Mouse (Mus musculus): ENCODE results near the gene Cdk5. TPM values are rescaled to one million over a fixed set of nuclear protein-coding genes. Genes with fewer than 3 reads are reported as not detected.

The Cdk5 gene
- polyA plus RNA-seq, 1 experiment from 2014 or later: 63.2 TPM

GRCm38 (mm10) chr5:24447624-24448298, 24.4 kb upstream of the Cdk5 start, which contains the start of gene Tmub1:
Gene Tmub1 (minus strand): TSS chr5:24447854.
- Histone ChIP-seq H3K27me3 (no peaks in the 10 kb centered on the region), H3K4me2 (replicated peaks) (peak within 1 kb of the TSS; percentile 82), H3K36me3 (peaks cover 9% of the 10 kb centered on the region; the same call in 1 of the 2 replicates), H3K9ac (peak within 1 kb of the TSS; percentile 65), H3K9me3 (no peaks in the 10 kb centered on the region), H3K4me1 (peaks cover 36% of the 10 kb centered on the region), H3K27ac (no peak within 1 kb of the TSS), H3K4me3 (peak within 1 kb of the TSS; percentile 70)
- 2% methylated on average over 34 of the region's 34 CpGs for WGBS
- ATAC-seq (ENCODE audit: insufficient number of reproducible peaks, insufficient read depth, low FRiP score, low TSS enrichment): peak; percentile 53

GRCm38 (mm10) chr5:24446630-24447029, 23.3 kb upstream of the Cdk5 start:
- H3K9me3 ChIP-seq: no peaks in the 10 kb centered on the region
- H3K9ac ChIP-seq: no peak overlapping the region
- H3K36me3 ChIP-seq: peaks cover 19% of the 10 kb centered on the region
- H3K27me3 ChIP-seq: no peaks in the 10 kb centered on the region
- 83% methylated on average over 7 of the region's 7 CpGs for WGBS
- H3K4me1 ChIP-seq: peaks cover 36% of the 10 kb centered on the region
- peak overlapping the region; percentile 82; the same call in 1 of the 2 replicates for H3K4me2 ChIP-seq (replicated peaks)
- H3K4me3 ChIP-seq: no peak overlapping the region; the same call in 1 of the 2 replicates
- H3K27ac ChIP-seq: no peak overlapping the region
- ATAC-seq (ENCODE audit: insufficient number of reproducible peaks, insufficient read depth, low FRiP score, low TSS enrichment): no peak

- Histone ChIP-seq H3K4me2 (replicated peaks) (peak overlapping the region; percentile 89), H3K9me3 (no peaks in the 10 kb centered on the region), H3K27me3 (no peaks in the 10 kb centered on the region), H3K36me3 (peaks cover 30% of the 10 kb centered on the region), H3K27ac (peak overlapping the region; percentile 91), H3K4me1 (peaks cover 30% of the 10 kb centered on the region), H3K4me3 (peak overlapping the region; percentile 88), H3K9ac (peak overlapping the region; percentile 90)
- WGBS: 55% methylated on average over 20 of the region's 20 CpGs
- ATAC-seq (ENCODE audit: insufficient number of reproducible peaks, insufficient read depth, low FRiP score, low TSS enrichment): no peak
Observed at GRCm38 (mm10) chr5:24445428-24446080, 22.2 kb upstream of the Cdk5 start.

- Histone ChIP-seq H3K9ac (peak within 1 kb of the TSS; percentile 90), H3K4me3 (peak within 1 kb of the TSS; percentile 88), H3K9me3 (no peaks in the 10 kb centered on the region), H3K27me3 (no peaks in the 10 kb centered on the region), H3K27ac (peak within 1 kb of the TSS; percentile 91), H3K4me2 (replicated peaks) (peak within 1 kb of the TSS; percentile 89), H3K4me1 (peaks cover 30% of the 10 kb centered on the region), H3K36me3 (peaks cover 37% of the 10 kb centered on the region)
- peak; percentile 72 for ATAC-seq (ENCODE audit: insufficient number of reproducible peaks, insufficient read depth, low FRiP score, low TSS enrichment)
- WGBS: under 1% methylated on average over 55 of the region's 60 CpGs
Observed at GRCm38 (mm10) chr5:24444746-24445427, 21.6 kb upstream of the Cdk5 start, which contains the start of gene Fastk. Gene Fastk (minus strand): TSS chr5:24445287.

GRCm38 (mm10) chr5:24443927-24444326, 20.6 kb upstream of the Cdk5 start:
- H3K4me1 ChIP-seq: peaks cover 30% of the 10 kb centered on the region
- H3K4me3 ChIP-seq: peak overlapping the region; percentile 88
- 85% methylated on average over 12 of the region's 12 CpGs for WGBS
- peak overlapping the region; percentile 90 for H3K9ac ChIP-seq
- ATAC-seq (ENCODE audit: insufficient number of reproducible peaks, insufficient read depth, low FRiP score, low TSS enrichment): no peak
- no peaks in the 10 kb centered on the region for H3K9me3 ChIP-seq
- H3K27ac ChIP-seq: no peak overlapping the region
- peak overlapping the region; percentile 89 for H3K4me2 ChIP-seq (replicated peaks)
- peaks cover 46% of the 10 kb centered on the region for H3K36me3 ChIP-seq
- H3K27me3 ChIP-seq: no peaks in the 10 kb centered on the region

- Histone ChIP-seq H3K27ac (no peak overlapping the region), H3K4me3 (no peak overlapping the region), H3K4me1 (peaks cover 30% of the 10 kb centered on the region), H3K9ac (no peak overlapping the region), H3K27me3 (no peaks in the 10 kb centered on the region), H3K36me3 (peaks cover 52% of the 10 kb centered on the region), H3K4me2 (replicated peaks) (no peak overlapping the region), H3K9me3 (no peaks in the 10 kb centered on the region)
- WGBS: 89% methylated on average over 7 of the region's 7 CpGs
- no peak for ATAC-seq (ENCODE audit: insufficient number of reproducible peaks, insufficient read depth, low FRiP score, low TSS enrichment)
Observed at GRCm38 (mm10) chr5:24443204-24443603, 19.9 kb upstream of the Cdk5 start.

GRCm38 (mm10) chr5:24442029-24442428, 18.7 kb upstream of the Cdk5 start:
- Histone ChIP-seq H3K4me1 (peaks cover 20% of the 10 kb centered on the region), H3K9me3 (no peaks in the 10 kb centered on the region), H3K27ac (no peak overlapping the region), H3K4me3 (no peak overlapping the region), H3K27me3 (no peaks in the 10 kb centered on the region), H3K36me3 (peaks cover 59% of the 10 kb centered on the region), H3K4me2 (replicated peaks) (no peak overlapping the region), H3K9ac (no peak overlapping the region)
- 81% methylated on average over 9 of the region's 9 CpGs for WGBS
- no peak for ATAC-seq (ENCODE audit: insufficient number of reproducible peaks, insufficient read depth, low FRiP score, low TSS enrichment)

GRCm38 (mm10) chr5:24441187-24441586, 17.9 kb upstream of the Cdk5 start:
- H3K4me1 ChIP-seq: peaks cover 17% of the 10 kb centered on the region
- H3K4me3 ChIP-seq: no peak overlapping the region
- H3K27me3 ChIP-seq: no peaks in the 10 kb centered on the region
- no peak for ATAC-seq (ENCODE audit: insufficient number of reproducible peaks, insufficient read depth, low FRiP score, low TSS enrichment)
- 92% methylated on average over 8 of the region's 8 CpGs for WGBS
- no peaks in the 10 kb centered on the region for H3K9me3 ChIP-seq
- no peak overlapping the region for H3K27ac ChIP-seq
- H3K4me2 ChIP-seq (replicated peaks): no peak overlapping the region
- H3K9ac ChIP-seq: no peak overlapping the region
- peaks cover 67% of the 10 kb centered on the region for H3K36me3 ChIP-seq

GRCm38 (mm10) chr5:24433993-24434392, 10.7 kb upstream of the Cdk5 start:
- ATAC-seq (ENCODE audit: insufficient number of reproducible peaks, insufficient read depth, low FRiP score, low TSS enrichment): no peak
- Histone ChIP-seq H3K9ac (no peak overlapping the region), H3K27me3 (no peaks in the 10 kb centered on the region), H3K27ac (no peak overlapping the region), H3K4me1 (peaks cover under 1% of the 10 kb centered on the region), H3K9me3 (no peaks in the 10 kb centered on the region), H3K4me2 (replicated peaks) (no peak overlapping the region), H3K4me3 (no peak overlapping the region), H3K36me3 (peaks cover 89% of the 10 kb centered on the region)
- 84% methylated on average over 8 of the region's 8 CpGs for whole genome bisulfite sequencing

- Histone ChIP-seq H3K36me3 (peaks cover 42% of the 10 kb centered on the region), H3K27me3 (no peaks in the 10 kb centered on the region), H3K4me3 (no peak overlapping the region), H3K4me1 (peaks cover 40% of the 10 kb centered on the region), H3K9ac (no peak overlapping the region), H3K9me3 (no peaks in the 10 kb centered on the region), H3K4me2 (replicated peaks) (peak overlapping the region; percentile 68), H3K27ac (no peak overlapping the region)
- ATAC-seq (ENCODE audit: insufficient number of reproducible peaks, insufficient read depth, low FRiP score, low TSS enrichment): no peak
- WGBS: 12% methylated on average over 9 of the region's 9 CpGs
Observed at GRCm38 (mm10) chr5:24428596-24428995, 5.3 kb upstream of the Cdk5 start.

- Histone ChIP-seq H3K36me3 (peaks cover 36% of the 10 kb centered on the region), H3K27ac (no peak overlapping the region), H3K4me1 (peaks cover 40% of the 10 kb centered on the region), H3K27me3 (no peaks in the 10 kb centered on the region), H3K9ac (no peak overlapping the region), H3K4me3 (0 out of 2 replicates have a peak overlapping the region, but pooled peaks have one; percentile 10), H3K4me2 (replicated peaks) (peak overlapping the region; percentile 68), H3K9me3 (no peaks in the 10 kb centered on the region)
- ATAC-seq (ENCODE audit: insufficient number of reproducible peaks, insufficient read depth, low FRiP score, low TSS enrichment): no peak
- WGBS: 6% methylated on average over 15 of the region's 15 CpGs
Observed at GRCm38 (mm10) chr5:24427981-24428402, 4.7 kb upstream of the Cdk5 start.
